ENCODE assay signal across 41 mouse cellular contexts in genomic region chr11:94985822-94986221, GRCm38 (mm10). TPM values are rescaled to one million over a fixed set of nuclear protein-coding genes. Genes with fewer than 3 reads are reported as not detected.
"Had no signal": no experiment of that assay in that cellular context is flagged by ENCODE, and none has a peak within 500 bp of the region (broad histone marks: within the 10 kb centered on the region; RNA-seq: fewer than 3 reads in every experiment).

No protein-coding gene starts in this region.

- H3K9me3 ChIP-seq: heart, embryonic 13.5 days; heart, embryonic 15.5 days; hindbrain, embryonic 10.5 days; hindbrain, embryonic 13.5 days; hindbrain, embryonic 15.5 days; kidney, embryonic 15.5 days; limb, embryonic 13.5 days; limb, embryonic 15.5 days; liver, embryonic 12.5 days had no signal

- H3K9ac ChIP-seq: heart, embryonic 13.5 days; heart, embryonic 15.5 days; hindbrain, embryonic 13.5 days; hindbrain, embryonic 15.5 days; kidney, embryonic 15.5 days; limb, embryonic 13.5 days; limb, embryonic 15.5 days; liver, embryonic 12.5 days; liver, embryonic 14.5 days had no signal

- H3K4me2 ChIP-seq: heart, embryonic 11.5 days; heart, embryonic 13.5 days; heart, embryonic 15.5 days; hindbrain, embryonic 13.5 days; hindbrain, embryonic 15.5 days; kidney, embryonic 15.5 days; limb, embryonic 13.5 days; limb, embryonic 15.5 days; liver, embryonic 12.5 days had no signal

- H3K36me3 ChIP-seq: heart, embryonic 13.5 days; heart, embryonic 15.5 days; hindbrain, embryonic 10.5 days; hindbrain, embryonic 13.5 days; hindbrain, embryonic 15.5 days; kidney, embryonic 15.5 days; limb, embryonic 13.5 days; limb, embryonic 15.5 days; liver, embryonic 12.5 days had no signal

- DNase-seq: gastrocnemius, postnatal 36 days; heart, adult 11 months; heart, postnatal 14 days; heart, postnatal 4 days; kidney, adult 11 months; kidney, adult 2 months; kidney, adult 9 months; kidney, postnatal 14 days; layer of hippocampus, adult 9-11 months; layer of hippocampus, postnatal 36 days; left cerebral cortex, postnatal 4 days had no signal

- H3K27me3 ChIP-seq: heart, embryonic 13.5 days; heart, embryonic 15.5 days; hindbrain, embryonic 13.5 days; hindbrain, embryonic 15.5 days; kidney, embryonic 15.5 days; limb, embryonic 13.5 days; limb, embryonic 15.5 days; liver, embryonic 12.5 days had no signal

- H3K4me3 ChIP-seq: heart, adult 2 months; heart, embryonic 13.5 days; heart, embryonic 15.5 days; hindbrain, embryonic 10.5 days; hindbrain, embryonic 13.5 days; hindbrain, embryonic 15.5 days; kidney, embryonic 15.5 days; limb, embryonic 13.5 days; limb, embryonic 15.5 days; liver, embryonic 12.5 days had no signal

- H3K27ac ChIP-seq: heart, adult 2 months; heart, embryonic 13.5 days; heart, embryonic 15.5 days; hindbrain, embryonic 13.5 days; hindbrain, embryonic 15.5 days; hindbrain, postnatal 0 days; kidney, embryonic 15.5 days; kidney, postnatal 0 days; limb, embryonic 13.5 days; limb, embryonic 15.5 days; liver, embryonic 12.5 days; liver, embryonic 14.5 days had no signal

RNA-seq across cellular contexts. Expression of gene Sgca, which starts 9.7 kb away (rescaled TPM):
- total RNA-seq: left cerebral cortex, adult 18-20 months; left cerebral cortex, postnatal 4 days had no signal
- polyA plus RNA-seq: intestine, embryonic 14.5 days; liver, adult 2 months; liver, embryonic 14.5 days had no signal

RNA-seq across cellular contexts. Expression of gene Hils1, which starts 18.4 kb away (rescaled TPM):
- total RNA-seq: gastrocnemius, adult 18-20 months; gastrocnemius, adult 8-10 months; gastrocnemius, postnatal 36 days; heart, adult 2 months; heart, postnatal 14 days; heart, postnatal 4 days; hindbrain, postnatal 0 days; layer of hippocampus, adult 18-20 months; layer of hippocampus, adult 8-10 months; layer of hippocampus, postnatal 14 days; layer of hippocampus, postnatal 36 days; left cerebral cortex, adult 18-20 months; left cerebral cortex, adult 8-10 months; left cerebral cortex, postnatal 10 days; left cerebral cortex, postnatal 25 days; liver, adult 2 months had no signal
- polyA plus RNA-seq: heart, embryonic 13.5 days; heart, postnatal 0 days; hindbrain, embryonic 10.5 days; hindbrain, embryonic 13.5 days; hindbrain, embryonic 15.5 days; hindbrain, postnatal 0 days; intestine, embryonic 14.5 days; intestine, embryonic 16.5 days; kidney, adult 2 months; kidney, embryonic 15.5 days; kidney, postnatal 0 days; large intestine, adult 2 months; limb, embryonic 11.5 days; limb, embryonic 13.5 days; limb, embryonic 15.5 days; liver, adult 2 months; liver, embryonic 12.5 days; liver, embryonic 14.5 days; liver, embryonic 16.5 days had no signal
